Mouse (Mus musculus): ENCODE results near the gene Nxnl2. TPM values are rescaled to one million over a fixed set of nuclear protein-coding genes. Genes with fewer than 3 reads are reported as not detected.

Gene Nxnl2
- 7.9 and 8.8 TPM in 2 replicates for polyA plus RNA-seq (2015; fragmentation: Nextera tagmentation; extraction: Ambion mirVana)

DNA sequence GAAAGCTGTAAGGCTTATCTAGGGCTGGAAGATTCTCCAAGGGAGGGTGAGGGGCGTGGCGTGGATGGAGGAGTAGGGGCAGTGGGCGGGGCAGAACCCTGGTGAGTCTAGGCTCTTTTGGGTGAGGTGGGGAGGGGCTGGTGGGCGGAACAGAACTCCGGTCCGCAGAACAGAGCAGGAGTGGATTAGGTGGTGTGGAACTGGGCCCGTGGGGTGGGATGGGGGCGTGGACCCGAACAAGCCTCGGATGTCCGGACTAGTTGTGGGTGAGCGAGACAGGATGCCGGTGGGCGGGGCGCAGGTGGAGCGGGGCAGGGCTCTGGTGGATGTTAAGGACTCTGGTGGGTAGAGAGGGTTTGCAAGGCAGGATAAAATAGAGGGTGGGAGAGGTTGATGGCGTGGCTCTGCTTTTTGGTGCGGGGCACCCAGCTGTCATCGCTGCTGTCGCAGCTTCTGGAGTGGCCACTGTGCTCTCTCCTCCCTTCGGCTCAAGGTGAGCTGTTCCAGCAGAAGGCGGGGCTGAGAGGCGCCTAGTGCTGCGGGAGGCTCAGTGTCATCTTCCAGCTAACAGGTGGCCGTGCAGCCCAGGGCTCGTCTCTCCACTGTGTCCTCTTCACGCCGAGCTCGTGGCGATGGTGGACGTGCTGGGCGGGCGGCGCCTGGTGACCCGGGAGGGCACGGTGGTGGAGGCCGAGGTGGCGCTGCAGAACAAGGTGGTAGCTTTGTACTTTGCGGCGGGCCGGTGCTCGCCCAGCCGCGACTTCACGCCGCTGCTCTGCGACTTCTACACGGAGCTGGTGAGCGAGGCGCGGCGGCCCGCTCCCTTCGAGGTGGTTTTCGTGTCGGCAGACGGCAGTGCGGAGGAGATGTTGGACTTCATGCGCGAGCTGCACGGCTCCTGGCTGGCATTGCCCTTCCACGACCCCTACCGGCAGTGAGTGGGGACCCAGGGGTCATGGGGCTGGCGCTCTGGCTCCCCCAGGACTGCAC, at the start of gene Nxnl2:
Gene Nxnl2, plus strand, starts transcription at position 332 of the 990 bp plus-strand sequence.

Small RNA genes lying within 50 kb of the gene (microRNA-seq; reads per million reads assigned to microRNA genes)
- not detected for gene Gm44341

Other genes with a start within 250 kb of the Nxnl2 start
- 105 and 115 TPM in 2 replicates for gene Spin1, start 70.1 kb upstream of the Nxnl2 start, polyA plus RNA-seq (2015; fragmentation: Nextera tagmentation; extraction: Ambion mirVana)
- gene S1pr3, start 237.6 kb downstream of the Nxnl2 start, polyA plus RNA-seq (2015; fragmentation: Nextera tagmentation; extraction: Ambion mirVana), result 11.6 and 13.5 TPM in 2 replicates

Data from neural tube, postnatal 0 days (tissue).